Mouse (Mus musculus) C2C12 (cell line): ENCODE results near the gene Gm128. TPM values are rescaled to one million over a fixed set of nuclear protein-coding genes. Genes with fewer than 3 reads are reported as not detected.

Source experiments
- H3K27me3 ChIP-seq: one replicate; pipeline ENCODE4 v1.6.1; 2011; ENCODE audit not compliant: control insufficient read depth, insufficient read depth, insufficient read length
- H3K36me3 ChIP-seq: one replicate; pipeline ENCODE4 v1.6.1; 2011; ENCODE audit not compliant: control insufficient read depth, insufficient read depth
- H3K4me3 ChIP-seq: one replicate; pipeline ENCODE4 v1.5.1; 2011; ENCODE audit warnings: mild to moderate bottlenecking, control low read depth; ENCODE audit not compliant: poor library complexity, insufficient read depth, severe bottlenecking
- H3K79me2 ChIP-seq: one replicate; pipeline ENCODE4 v1.6.1; 2011; ENCODE audit not compliant: control insufficient read depth, insufficient read depth
- H3K79me3 ChIP-seq: one replicate; pipeline ENCODE4 v1.6.1; 2011; ENCODE audit warnings: low read depth, control low read depth
- H3ac ChIP-seq: one replicate; pipeline ENCODE3; 2011; ENCODE audit warnings: low read depth; ENCODE audit not compliant: control insufficient read depth, insufficient read length
- CEBPB ChIP-seq: IDR thresholded peaks from one replicate; pipeline ENCODE4 v1.6.1; 2011; ENCODE audit warnings: low read depth, mild to moderate bottlenecking, control low read depth, moderate library complexity
- CTCF ChIP-seq: IDR thresholded peaks from one replicate; pipeline ENCODE4 v1.5.1; 2011; ENCODE audit not compliant: control insufficient read depth, insufficient read depth, insufficient read length
- FOSL1 ChIP-seq: IDR thresholded peaks from one replicate; pipeline ENCODE4 v1.8.0; 2011; ENCODE audit warnings: mild to moderate bottlenecking, low read length; ENCODE audit not compliant: poor library complexity, insufficient read depth, severe bottlenecking
- MAX ChIP-seq: IDR thresholded peaks from one replicate; pipeline ENCODE4 v1.6.1; 2011; ENCODE audit warnings: mild to moderate bottlenecking, control low read depth
- MYOD1 ChIP-seq: IDR thresholded peaks from one replicate; pipeline ENCODE4 v1.6.1; 2011; ENCODE audit warnings: low read depth; ENCODE audit not compliant: control insufficient read depth, insufficient read length
- MYOG ChIP-seq: IDR thresholded peaks from one replicate; pipeline ENCODE4 v1.6.1; 2011; ENCODE audit not compliant: control insufficient read depth, insufficient read length; ENCODE audit errors: extremely low read depth
- USF1 ChIP-seq: IDR thresholded peaks from one replicate; pipeline ENCODE4 v1.6.1; 2011; ENCODE audit warnings: low read depth, mild to moderate bottlenecking, control low read depth, moderate library complexity
- polyA plus RNA-seq: library from polyadenylated mRNA; unstranded; fragments of >200 nt; fragmentation: generic; extraction: Trizol; gene quantifications from one replicate; pipeline ENCODE4 v1.2.1, GENCODE M21; 2012; ENCODE audit warnings: missing spikeins

Gene Gm128
- polyA plus RNA-seq, 1 experiment = 0.11 TPM

DNA sequence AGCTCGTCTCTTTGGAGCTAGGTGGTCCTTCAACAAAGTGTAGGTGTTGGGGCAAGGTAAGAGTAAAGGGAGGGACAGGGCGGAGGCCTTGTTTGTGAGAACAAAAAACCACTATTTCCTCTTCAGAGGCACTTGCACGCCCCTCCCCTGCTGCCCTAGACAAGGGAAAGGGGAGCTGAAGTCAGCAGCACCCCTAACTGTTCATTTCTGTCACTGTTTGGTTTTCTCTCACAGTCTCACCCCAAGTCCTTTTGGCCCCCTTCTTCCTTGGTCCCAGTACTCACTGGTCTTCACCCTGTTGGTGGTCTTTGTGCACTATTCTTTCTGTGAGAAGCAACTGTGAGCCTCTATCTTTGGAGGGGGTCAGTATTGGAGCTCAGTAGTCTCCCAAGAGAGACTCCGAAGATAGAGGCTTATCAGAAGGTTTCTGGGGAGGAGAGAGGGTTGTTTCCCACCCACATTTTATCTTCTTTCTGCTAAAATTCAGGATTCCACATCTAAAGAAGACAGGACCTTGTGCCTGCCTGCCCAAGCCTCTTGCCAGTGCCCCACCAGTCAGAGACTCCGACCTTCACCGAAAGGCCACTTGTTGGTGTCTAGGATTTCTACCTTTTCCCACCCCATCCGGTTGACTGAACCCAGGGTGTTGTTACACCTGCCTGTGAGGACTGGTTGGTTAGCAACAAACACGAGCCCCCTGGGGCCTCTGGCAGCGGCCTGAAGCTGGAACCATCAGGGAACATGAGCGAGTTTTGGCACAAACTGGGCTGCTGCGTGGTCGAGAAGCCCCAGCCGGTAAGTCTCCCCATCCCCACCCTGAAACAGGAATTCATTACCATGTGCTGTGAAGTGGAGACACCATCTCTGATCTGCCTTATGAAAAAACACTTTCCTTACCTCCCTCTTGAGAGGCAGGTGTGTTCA is 9.8 kb downstream of the Gm128 start, which contains the start of gene Mllt11:
Gene Mllt11, minus strand, starts transcription at position 874 of the 924 bp plus-strand sequence.
- Histone ChIP-seq H3K79me3 (peaks cover 53% of the 10 kb centered on the region), H3ac (peak within 1 kb of the TSS; percentile 61), H3K79me2 (peaks cover 87% of the 10 kb centered on the region), H3K4me3 (peak within 1 kb of the TSS; percentile 7), H3K36me3 (peaks cover 47% of the 10 kb centered on the region), H3K27me3 (no peaks in the 10 kb centered on the region)
- no peak for TF ChIP-seq FOSL1
- TF ChIP-seq MYOD1 = no peak
- TF ChIP-seq USF1 = no peak
- no peak for TF ChIP-seq MYOG
- TF ChIP-seq MAX = no peak
- no peak for TF ChIP-seq CTCF
- no peak for TF ChIP-seq CEBPB

DNA sequence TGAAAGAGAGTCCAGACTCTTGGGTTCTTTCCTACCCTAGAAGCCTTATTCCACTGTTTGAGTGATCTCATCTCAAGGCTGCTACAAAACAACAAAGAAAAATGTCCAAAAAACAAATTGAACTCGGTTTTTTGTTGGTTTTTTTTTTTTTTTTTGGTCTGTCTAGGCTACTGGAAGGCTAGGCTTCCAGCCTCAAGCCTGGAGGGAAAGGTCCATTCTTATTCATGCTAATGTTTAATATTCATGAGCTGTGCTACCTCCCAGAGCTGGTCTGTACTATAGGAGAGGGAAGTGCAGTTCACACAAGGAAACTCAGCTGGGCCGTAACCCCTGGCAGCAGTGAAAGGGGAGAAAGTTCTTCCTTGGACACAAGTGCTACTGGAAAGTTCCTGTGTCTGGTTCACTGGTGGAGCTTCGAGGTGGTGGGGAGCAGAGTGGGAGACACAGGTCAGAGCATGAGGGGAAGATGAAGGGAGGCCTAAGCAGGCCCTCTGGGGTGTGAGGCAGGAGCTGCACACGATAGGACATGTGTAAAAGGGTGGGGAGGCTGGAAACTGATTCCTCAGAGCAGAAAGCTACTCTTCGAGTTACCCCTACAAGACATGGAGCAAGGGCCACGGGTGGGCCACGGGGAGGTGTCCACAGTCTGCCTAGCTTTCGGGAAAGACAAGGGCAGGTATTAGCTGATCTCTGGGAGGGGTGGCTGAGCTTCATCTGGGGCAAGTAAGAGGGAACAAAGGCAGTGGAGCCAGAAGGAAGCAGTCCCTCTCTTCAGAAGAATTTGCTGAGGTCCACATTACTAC is 10.7 kb downstream of the Gm128 start:
- Histone ChIP-seq H3ac (peak overlapping the region; percentile 61), H3K79me3 (peaks cover 62% of the 10 kb centered on the region), H3K36me3 (peaks cover 47% of the 10 kb centered on the region), H3K4me3 (peak overlapping the region; percentile 69), H3K27me3 (no peaks in the 10 kb centered on the region), H3K79me2 (peaks cover 96% of the 10 kb centered on the region)
- TF ChIP-seq FOSL1 = no peak
- no peak for TF ChIP-seq MAX
- TF ChIP-seq MYOG = no peak
- TF ChIP-seq CEBPB = no peak
- TF ChIP-seq CTCF = no peak
- no peak for TF ChIP-seq USF1
- no peak for TF ChIP-seq MYOD1

DNA sequence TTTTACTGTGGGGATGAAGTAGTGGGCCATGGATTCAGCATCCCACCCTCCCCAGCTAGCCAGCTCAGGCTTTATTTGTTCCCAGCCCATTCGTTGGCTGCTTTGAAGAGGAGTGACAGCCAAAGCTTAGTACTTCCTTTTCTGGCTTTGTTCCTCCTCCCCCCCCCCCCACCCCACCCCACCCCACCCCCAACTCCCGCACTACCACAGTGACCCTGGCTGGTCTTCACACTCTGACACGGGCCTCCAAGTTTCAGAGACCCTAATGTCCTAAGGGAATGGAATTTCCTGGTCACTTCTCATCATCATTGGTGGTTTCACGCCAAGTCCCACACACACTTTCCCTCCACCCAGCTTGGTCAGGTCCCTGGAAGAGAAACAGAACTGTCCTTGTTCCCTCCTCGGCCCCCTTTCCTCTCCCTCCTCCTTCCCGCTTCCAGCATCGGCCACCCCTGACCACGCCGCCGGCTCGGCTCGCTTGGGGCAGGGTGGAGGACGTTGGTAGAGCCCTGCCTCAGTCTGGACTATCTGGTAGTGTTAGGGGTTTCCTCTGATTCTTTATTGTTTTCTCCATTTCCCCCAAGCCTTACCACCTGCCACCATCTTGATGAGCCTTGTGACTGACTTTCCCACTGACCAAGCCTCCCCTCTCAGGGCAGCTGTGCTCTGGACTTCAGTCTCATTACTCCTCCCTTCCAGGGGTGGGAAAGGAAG is 11.5 kb downstream of the Gm128 start:
- TF ChIP-seq MYOD1 (peak; percentile 40), USF1 (no peak)
- Histone ChIP-seq H3K36me3 (peaks cover 47% of the 10 kb centered on the region), H3K79me2 (peaks cover 98% of the 10 kb centered on the region), H3K4me3 (peak overlapping the region; percentile 69), H3ac (peak overlapping the region; percentile 87), H3K27me3 (no peaks in the 10 kb centered on the region), H3K79me3 (peaks cover 70% of the 10 kb centered on the region)

DNA sequence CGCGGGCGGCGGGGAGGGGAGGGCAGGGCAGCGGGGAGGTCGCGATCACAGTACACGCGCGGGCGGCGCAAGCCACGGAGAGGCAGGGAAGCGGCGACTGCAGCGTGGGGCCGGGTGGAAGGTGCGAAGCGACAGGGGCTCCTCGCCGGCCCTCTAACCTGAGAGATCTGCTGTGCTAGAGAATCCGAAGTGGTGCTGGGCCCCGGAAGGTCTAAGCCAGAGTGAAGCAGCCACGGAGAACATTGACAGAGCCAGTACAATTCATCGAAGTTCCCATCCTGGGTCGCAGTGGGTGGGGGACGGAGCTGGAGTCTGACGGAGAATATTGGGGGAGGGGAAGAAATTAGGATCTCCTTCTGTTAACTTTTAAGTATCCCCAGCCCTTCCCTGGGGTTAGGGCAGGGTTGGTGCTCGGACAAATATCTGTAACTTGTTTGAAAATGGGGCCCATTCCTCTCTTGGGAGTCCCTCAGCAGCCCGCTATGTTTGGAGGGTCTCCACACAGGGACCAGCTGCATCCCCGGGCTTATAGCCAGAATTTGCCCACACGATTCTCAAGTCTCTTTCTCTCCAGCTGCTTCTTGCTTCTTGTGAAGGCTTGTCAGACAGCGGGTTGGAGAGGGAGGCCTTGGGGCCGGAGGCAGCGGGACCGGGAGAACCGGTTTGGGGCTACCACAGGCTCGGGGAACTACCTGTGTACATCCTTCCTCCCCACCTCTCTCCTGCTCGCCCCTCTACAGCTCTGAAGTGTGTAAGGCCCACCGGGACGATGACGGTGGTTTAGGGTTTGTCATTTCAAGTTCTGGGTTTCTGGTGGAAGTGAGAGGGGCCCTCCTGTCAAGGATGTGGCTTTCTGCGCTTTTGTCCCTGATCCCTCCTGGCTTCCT is 12.3 kb downstream of the Gm128 start:
- H3K79me3 ChIP-seq = peaks cover 78% of the 10 kb centered on the region
- H3K4me3 ChIP-seq = peak overlapping the region; percentile 69
- TF ChIP-seq CTCF = no peak
- no peak for TF ChIP-seq MAX
- no peak for TF ChIP-seq MYOG
- no peak for TF ChIP-seq CEBPB
- TF ChIP-seq FOSL1 = no peak
- TF ChIP-seq USF1 = no peak
- TF ChIP-seq MYOD1 = no peak
- H3ac ChIP-seq = peak overlapping the region; percentile 87
- H3K27me3 ChIP-seq = no peaks in the 10 kb centered on the region
- peaks cover 47% of the 10 kb centered on the region for H3K36me3 ChIP-seq
- peaks cover 99% of the 10 kb centered on the region for H3K79me2 ChIP-seq
